Mouse (Mus musculus) heart, postnatal 0 days (tissue): ENCODE data around the gene Vwa5b2.

Experiments
- CTCF ChIP-seq: IDR thresholded peaks from 2 replicates; pipeline ENCODE4 v1.5.1; 2016; ENCODE audit warnings: antibody characterized with exemption, control low read depth, low read depth
- EP300 ChIP-seq: IDR thresholded peaks from 2 replicates; pipeline ENCODE4 v1.6.1; 2016; ENCODE audit warnings: antibody characterized with exemption, low read depth

DNA sequence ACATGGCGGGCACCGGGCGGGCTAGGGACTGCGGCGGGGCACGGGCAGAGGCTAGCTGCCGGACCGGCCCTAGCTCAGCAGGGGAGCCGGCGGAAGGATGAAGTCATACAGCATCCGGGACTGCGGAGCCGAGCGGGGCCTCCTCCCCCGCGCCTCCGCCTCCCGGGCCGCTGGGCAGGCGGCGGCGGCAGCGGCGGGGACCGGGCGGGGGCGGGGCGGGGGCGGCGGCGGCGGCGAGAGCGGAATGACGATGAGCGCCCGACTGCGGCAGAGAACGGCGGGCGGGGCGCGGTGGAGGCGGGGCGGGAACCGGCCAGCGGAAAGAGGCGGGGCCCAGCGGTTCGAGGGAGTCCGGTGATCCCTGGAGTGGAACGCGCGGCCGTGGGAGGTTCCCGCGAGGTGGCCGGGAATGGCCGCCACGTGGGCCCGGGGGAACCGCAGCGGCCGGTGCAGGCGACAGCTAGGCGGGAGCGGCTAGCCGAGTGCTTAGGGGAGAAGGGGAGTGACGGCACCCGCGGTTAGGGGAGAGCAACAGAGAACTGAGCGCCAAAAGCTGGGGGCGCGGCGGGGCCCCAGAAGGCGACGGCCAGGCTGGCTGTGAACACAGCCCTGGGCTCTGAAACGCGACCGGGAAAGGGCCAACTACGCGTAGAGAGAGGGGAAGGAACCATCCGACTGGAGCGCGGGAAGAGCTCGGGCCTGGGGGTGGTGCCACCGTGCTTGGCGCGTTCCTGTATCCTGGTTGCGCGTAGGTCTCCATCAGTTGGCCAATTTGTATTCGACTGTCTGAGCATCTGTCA lies 32.1 kb downstream of the Vwa5b2 start, which contains the start of gene Camk2n2:
- no peak for TF ChIP-seq CTCF
- TF ChIP-seq EP300, result no peak
